Mouse (Mus musculus): Measurements from ENCODE around the gene Cd93. TPM values are rescaled to one million over a fixed set of nuclear protein-coding genes. Genes with fewer than 3 reads are reported as not detected.

The Cd93 gene
- polyA plus RNA-seq, 1 experiment from 2014 or later: 7.4 TPM

DNA sequence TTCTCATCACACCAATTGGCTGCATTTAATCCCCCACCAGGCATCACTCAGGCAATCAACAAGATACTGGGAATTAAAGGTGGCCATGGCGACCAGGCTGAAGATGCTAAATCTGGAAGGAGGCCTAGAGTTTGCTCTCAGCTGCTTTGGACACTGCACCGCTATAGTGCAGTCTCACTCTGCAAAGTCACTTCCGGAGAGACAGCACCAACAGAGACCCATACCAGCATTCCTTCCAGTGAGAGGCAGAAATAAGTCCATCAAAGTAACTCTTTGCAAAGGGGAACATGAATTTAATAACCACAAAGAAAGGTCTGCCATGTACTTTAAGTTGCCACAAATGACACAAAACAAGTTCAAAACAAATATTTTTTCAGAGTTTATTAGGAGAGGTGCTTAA, 7.1 kb downstream of the Cd93 start:
- Histone ChIP-seq H3K36me3 (no peaks in the 10 kb centered on the region), H3K4me1 (no peaks in the 10 kb centered on the region), H3K4me2 (replicated peaks) (no peak overlapping the region), H3K9ac (no peak overlapping the region), H3K9me3 (replicated peaks) (no peaks in the 10 kb centered on the region), H3K4me3 (no peak overlapping the region), H3K27ac (no peak overlapping the region), H3K27me3 (no peaks in the 10 kb centered on the region)
- ATAC-seq (ENCODE audit: low FRiP score): no peak
- 64% methylated on average over 3 of the region's 3 CpGs for WGBS

DNA sequence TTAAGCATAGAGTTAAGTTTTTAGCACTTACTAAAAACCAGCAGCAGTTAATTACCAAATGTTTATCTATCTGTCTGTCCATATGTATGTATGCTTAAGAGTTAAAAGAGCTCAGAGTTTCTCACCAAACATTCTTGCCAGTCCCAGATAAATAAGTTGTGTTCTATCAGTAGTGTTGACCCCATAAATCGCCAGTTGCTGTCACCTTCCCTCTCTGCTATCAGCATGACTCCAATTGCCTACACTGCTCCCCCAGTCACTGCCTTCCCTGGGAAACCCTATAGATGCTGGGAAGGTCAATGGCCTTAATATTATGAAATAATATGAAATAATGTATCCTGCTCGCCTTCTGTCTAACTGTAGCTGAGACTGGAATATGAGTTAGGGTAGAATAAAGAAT, 11.0 kb downstream of the Cd93 start:
- no peaks in the 10 kb centered on the region for H3K27me3 ChIP-seq
- H3K4me3 ChIP-seq: no peak overlapping the region
- ATAC-seq (ENCODE audit: low FRiP score): no peak
- no peak overlapping the region for H3K4me2 ChIP-seq (replicated peaks)
- H3K27ac ChIP-seq: no peak overlapping the region
- H3K9ac ChIP-seq: no peak overlapping the region
- no peaks in the 10 kb centered on the region for H3K36me3 ChIP-seq
- H3K9me3 ChIP-seq (replicated peaks): no peaks in the 10 kb centered on the region
- H3K4me1 ChIP-seq: no peaks in the 10 kb centered on the region
- WGBS: 78% methylated on average over 2 of the region's 2 CpGs

DNA sequence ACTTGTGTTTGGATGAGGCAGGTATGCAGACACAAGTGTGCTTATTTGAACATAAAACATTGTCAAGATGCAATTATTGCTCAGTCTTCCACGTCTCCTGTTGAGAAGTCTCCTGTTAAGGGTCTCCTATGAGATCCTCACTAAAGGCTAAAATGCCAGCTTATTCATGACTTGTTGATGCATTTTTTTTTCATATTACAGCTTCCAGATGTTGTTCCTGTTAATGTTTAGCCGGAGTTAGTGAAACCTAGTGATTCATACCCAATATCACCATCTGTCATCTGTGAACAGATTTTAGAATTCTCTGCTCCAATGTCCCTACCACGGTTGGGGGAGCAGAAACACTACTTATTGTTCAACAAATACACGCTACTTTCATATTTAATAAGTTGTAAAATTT, 12.4 kb downstream of the Cd93 start:
- Histone ChIP-seq H3K27ac (no peak overlapping the region), H3K4me3 (no peak overlapping the region), H3K4me1 (no peaks in the 10 kb centered on the region), H3K9ac (no peak overlapping the region), H3K27me3 (no peaks in the 10 kb centered on the region), H3K4me2 (replicated peaks) (no peak overlapping the region), H3K9me3 (replicated peaks) (no peaks in the 10 kb centered on the region), H3K36me3 (no peaks in the 10 kb centered on the region)
- 80% methylated on average over 4 of the region's 4 CpGs for WGBS
- ATAC-seq (ENCODE audit: low FRiP score): no peak

DNA sequence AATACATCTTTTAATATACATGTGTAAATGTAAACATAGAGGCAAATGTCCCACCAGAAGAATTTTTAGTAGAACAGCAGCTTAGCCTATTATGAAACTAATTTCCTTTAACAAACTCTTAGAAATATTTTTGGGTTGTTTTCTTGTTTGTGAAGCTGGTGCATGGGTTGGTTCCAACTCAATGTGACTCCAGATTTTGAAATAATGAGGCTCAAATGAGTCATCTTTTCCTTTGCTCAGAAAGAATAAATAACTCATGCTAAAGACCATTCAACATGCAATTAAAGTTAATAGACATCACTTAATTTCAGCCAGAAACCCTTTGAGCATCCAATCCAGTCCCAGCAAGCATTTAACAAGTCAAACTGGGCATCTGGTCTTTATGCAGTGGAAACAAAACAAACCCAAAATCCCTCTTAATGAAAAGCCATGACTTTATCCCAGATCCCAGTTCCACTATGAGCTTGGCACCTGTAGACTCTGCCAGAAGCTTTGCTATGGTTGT, 14.3 kb downstream of the Cd93 start:
- no peaks in the 10 kb centered on the region for H3K9me3 ChIP-seq (replicated peaks)
- no peaks in the 10 kb centered on the region for H3K36me3 ChIP-seq
- H3K27me3 ChIP-seq: no peaks in the 10 kb centered on the region
- H3K4me3 ChIP-seq: no peak overlapping the region
- no peak overlapping the region for H3K4me2 ChIP-seq (replicated peaks)
- no peak for ATAC-seq (ENCODE audit: low FRiP score)
- H3K27ac ChIP-seq: no peak overlapping the region
- H3K9ac ChIP-seq: no peak overlapping the region
- no peaks in the 10 kb centered on the region for H3K4me1 ChIP-seq

DNA sequence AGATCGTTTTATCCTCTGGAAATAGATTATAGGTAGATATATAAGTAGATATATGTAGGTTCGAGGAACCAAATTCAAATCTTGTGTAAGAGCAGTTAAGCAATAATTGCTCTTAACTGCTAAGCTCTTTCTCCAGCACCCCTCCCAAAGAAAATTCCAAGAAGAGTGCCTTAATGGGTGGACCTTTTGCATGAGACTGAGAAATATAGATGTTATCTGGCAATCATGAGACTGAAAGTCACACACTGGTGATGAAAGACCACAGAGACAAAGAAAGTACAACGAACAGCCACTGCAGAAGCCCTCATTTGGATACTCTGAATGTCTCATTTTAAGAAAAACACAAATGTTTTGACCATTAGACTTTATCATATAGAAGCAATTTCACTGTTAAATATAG, 14.8 kb downstream of the Cd93 start:
- Histone ChIP-seq H3K9ac (no peak overlapping the region), H3K4me2 (replicated peaks) (no peak overlapping the region), H3K27ac (no peak overlapping the region), H3K36me3 (no peaks in the 10 kb centered on the region), H3K27me3 (no peaks in the 10 kb centered on the region), H3K4me3 (no peak overlapping the region), H3K9me3 (replicated peaks) (no peaks in the 10 kb centered on the region), H3K4me1 (no peaks in the 10 kb centered on the region)
- ATAC-seq (ENCODE audit: low FRiP score): no peak
- 87% methylated on average over 3 of the region's 3 CpGs for WGBS

DNA sequence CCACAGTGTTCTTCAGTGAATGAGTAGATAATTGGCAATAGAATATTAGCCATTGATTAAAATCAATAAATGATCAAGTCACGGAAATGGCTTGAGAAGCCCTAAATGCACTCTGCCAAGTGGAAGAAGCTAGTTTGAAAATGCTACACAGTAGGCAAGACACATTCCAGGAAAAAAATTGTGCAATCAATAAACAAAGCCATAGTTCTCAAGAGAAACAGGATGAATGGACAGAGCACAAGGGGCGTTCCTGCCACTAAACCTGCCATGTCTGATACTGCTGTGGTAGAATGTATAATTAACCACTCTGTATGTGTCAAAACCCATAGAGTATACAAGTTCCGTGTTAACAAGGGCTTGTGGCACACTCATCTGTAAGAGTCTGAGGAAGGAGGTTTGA, 15.8 kb downstream of the Cd93 start:
- H3K27me3 ChIP-seq: no peaks in the 10 kb centered on the region
- no peak overlapping the region for H3K4me3 ChIP-seq
- no peaks in the 10 kb centered on the region for H3K36me3 ChIP-seq
- WGBS: 83% methylated on average over 3 of the region's 3 CpGs
- ATAC-seq (ENCODE audit: low FRiP score): no peak
- no peak overlapping the region for H3K9ac ChIP-seq
- no peaks in the 10 kb centered on the region for H3K4me1 ChIP-seq
- H3K9me3 ChIP-seq (replicated peaks): no peaks in the 10 kb centered on the region
- H3K4me2 ChIP-seq (replicated peaks): no peak overlapping the region
- no peak overlapping the region for H3K27ac ChIP-seq

DNA sequence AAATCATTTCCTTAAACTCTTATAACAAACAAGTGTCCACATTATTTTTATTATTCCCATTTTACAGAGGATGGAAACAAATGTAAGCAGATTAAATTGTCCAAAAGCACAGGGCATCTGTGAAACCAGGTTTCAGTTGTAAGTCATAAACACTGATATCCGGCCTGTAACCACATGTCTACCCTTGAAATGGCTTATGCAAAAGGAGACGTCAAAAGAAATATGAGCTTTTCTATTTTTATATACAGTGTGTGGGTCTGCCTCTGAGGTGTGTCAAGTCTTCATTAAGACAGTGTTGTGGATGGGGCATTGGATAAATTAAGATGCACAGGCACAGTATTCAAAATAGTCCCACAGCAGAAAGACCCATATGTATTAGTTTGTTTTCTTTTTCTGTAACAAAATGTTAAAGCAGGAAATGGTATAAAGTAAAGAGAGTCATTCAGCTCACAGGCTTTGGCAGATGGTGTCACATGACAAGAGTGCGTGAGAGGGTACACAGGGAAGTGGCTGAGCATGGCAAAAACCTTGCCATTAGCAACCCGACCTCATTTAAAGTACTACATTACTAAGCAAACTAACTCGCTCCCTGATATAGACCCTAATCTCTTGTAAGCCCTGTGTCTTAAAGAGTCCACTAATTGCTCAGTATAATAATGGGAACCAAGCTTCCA, 17.5 kb downstream of the Cd93 start:
- Histone ChIP-seq H3K9me3 (replicated peaks) (no peaks in the 10 kb centered on the region), H3K4me3 (no peak overlapping the region), H3K4me1 (no peaks in the 10 kb centered on the region), H3K36me3 (no peaks in the 10 kb centered on the region), H3K9ac (no peak overlapping the region), H3K27me3 (no peaks in the 10 kb centered on the region), H3K4me2 (replicated peaks) (no peak overlapping the region), H3K27ac (no peak overlapping the region)
- 82% methylated on average over 5 of the region's 5 CpGs for WGBS
- no peak for ATAC-seq (ENCODE audit: low FRiP score)

DNA sequence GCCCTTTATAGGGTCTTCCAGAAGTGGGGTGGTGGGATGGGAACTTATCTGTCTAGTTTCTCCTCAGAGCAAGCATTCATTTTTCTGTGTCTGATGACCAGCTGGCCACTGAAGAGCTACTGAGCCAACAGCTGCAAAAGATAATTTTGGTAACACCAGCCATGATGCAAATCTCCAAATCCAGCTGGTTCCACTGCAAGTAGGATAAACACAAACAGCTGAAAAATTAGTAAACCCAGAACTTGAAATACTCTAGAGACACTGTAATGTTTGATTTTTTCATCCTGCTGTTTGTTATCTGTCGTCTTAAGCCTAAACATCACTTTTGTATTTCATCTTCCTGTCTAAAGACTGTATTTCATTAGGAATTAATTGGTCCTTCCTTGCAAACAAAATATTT, 21.7 kb downstream of the Cd93 start:
- no peak for ATAC-seq (ENCODE audit: low FRiP score)
- Histone ChIP-seq H3K4me1 (no peaks in the 10 kb centered on the region), H3K27me3 (no peaks in the 10 kb centered on the region), H3K9me3 (replicated peaks) (no peaks in the 10 kb centered on the region), H3K9ac (no peak overlapping the region), H3K4me3 (no peak overlapping the region), H3K36me3 (no peaks in the 10 kb centered on the region), H3K27ac (no peak overlapping the region), H3K4me2 (replicated peaks) (no peak overlapping the region)
- 87% methylated on average over 1 of the region's 1 CpGs for WGBS

DNA sequence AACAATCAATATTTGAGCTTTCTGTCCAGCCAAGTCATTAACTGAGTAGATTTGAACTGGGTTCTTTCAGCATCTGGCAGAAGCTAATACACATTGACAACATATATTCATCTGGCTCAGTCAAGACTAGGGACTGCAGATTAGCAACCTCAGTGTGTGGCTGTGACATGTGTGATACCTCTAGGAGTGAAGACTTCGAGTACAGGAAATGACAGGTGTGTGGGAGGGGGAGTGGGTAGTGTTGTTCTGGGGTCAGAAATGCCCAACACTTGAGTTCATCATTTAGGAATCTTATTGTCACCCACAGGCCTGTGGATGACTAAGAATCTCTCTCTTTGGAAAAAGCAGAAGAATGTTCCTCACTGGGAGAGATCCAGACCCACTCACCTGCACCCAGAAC, 22.3 kb downstream of the Cd93 start:
- H3K36me3 ChIP-seq: no peaks in the 10 kb centered on the region
- H3K4me1 ChIP-seq: no peaks in the 10 kb centered on the region
- no peaks in the 10 kb centered on the region for H3K27me3 ChIP-seq
- H3K4me2 ChIP-seq (replicated peaks): no peak overlapping the region
- 62% methylated on average over 1 of the region's 1 CpGs for WGBS
- no peak overlapping the region for H3K4me3 ChIP-seq
- ATAC-seq (ENCODE audit: low FRiP score): no peak
- no peak overlapping the region for H3K9ac ChIP-seq
- H3K27ac ChIP-seq: no peak overlapping the region
- no peaks in the 10 kb centered on the region for H3K9me3 ChIP-seq (replicated peaks)

DNA sequence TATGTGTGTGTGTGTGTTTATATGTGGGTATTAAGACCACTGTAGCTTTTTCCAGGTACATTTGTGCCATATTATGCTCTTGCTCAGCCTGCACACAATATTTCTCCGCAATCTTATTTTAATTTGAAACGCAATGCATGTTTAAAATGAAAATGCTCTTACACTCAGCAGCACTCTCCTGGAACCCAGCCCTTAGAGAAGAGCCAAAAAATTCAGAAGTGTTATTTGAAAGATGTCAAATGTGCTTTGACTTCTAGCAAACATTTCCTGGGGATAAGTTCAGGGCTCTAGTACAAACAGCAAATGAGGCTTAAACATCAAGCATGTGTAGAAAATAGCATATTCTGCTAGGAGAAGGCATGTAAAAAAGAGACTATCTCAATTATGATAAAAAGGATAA, 23.6 kb downstream of the Cd93 start:
- WGBS: 92% methylated on average over 2 of the region's 2 CpGs
- no peaks in the 10 kb centered on the region for H3K27me3 ChIP-seq
- H3K4me2 ChIP-seq (replicated peaks): no peak overlapping the region
- H3K9me3 ChIP-seq (replicated peaks): no peaks in the 10 kb centered on the region
- H3K4me1 ChIP-seq: no peaks in the 10 kb centered on the region
- H3K9ac ChIP-seq: no peak overlapping the region
- H3K4me3 ChIP-seq: no peak overlapping the region
- H3K36me3 ChIP-seq: no peaks in the 10 kb centered on the region
- ATAC-seq (ENCODE audit: low FRiP score): no peak
- no peak overlapping the region for H3K27ac ChIP-seq

DNA sequence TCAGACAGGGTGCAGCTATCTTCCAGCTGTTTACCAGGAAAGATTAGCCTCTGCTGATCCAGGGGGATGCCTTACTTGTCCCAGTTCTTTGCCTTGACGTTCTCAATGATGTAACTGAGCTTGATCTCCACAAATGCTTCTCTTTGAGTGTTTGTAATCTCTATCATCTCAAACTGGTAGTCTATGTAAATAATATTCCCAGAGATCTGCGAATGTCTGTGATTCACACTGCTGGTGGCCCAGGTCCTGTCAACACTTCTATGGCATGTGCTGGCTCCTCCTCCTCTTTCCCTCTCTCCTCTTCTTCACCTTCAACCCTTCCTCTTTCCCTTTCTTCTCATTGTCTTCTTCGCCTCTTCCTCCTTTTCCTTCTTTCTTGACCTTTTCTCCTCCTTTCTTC, 24.2 kb downstream of the Cd93 start:
- Histone ChIP-seq H3K9ac (no peak overlapping the region), H3K36me3 (no peaks in the 10 kb centered on the region), H3K4me3 (no peak overlapping the region), H3K4me1 (no peaks in the 10 kb centered on the region), H3K27me3 (no peaks in the 10 kb centered on the region), H3K9me3 (replicated peaks) (no peaks in the 10 kb centered on the region), H3K27ac (no peak overlapping the region), H3K4me2 (replicated peaks) (no peak overlapping the region)
- ATAC-seq (ENCODE audit: low FRiP score): no peak
- WGBS: 86% methylated on average over 3 of the region's 3 CpGs

DNA sequence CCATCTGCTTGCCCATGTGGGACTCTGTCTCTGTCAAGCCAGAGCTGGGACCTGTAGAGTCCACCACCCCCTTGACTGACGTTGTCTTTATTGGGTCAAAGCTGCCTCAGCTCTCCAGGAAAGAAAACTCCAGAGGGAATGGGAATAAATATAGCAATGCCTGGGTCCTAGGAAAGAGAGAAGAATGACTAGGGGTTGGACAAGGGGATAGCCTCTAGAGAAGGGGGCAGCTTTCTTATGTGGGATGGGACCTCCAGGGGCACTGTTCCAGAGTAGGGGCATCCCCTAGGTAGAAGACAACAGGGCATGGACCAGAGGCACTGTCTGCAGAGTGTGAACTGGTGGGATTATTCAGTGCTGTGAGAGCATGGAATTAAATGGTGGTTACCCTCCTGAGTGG, 33.5 kb downstream of the Cd93 start:
- no peak for ATAC-seq (ENCODE audit: low FRiP score)

DNA sequence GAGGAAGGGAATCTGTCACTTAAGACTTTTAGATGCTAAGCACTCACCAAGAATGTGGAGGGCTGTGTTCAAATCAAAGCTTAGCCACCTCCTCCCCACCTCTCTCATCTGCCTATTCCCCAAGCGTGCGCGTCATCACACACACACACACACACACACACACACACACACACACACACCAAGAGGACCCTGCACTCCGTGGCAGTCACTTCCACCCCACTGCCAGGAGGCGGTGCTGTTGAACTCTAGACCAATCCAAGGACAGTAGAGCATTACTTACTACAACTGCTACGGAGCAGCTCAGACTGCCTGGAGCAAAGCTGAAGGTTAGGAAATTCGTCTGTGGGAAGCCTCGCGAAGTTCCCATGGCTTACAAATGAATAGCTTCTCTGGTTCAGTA, 34.2 kb downstream of the Cd93 start:
- H3K9ac ChIP-seq: no peak overlapping the region
- H3K9me3 ChIP-seq (replicated peaks): no peaks in the 10 kb centered on the region
- peaks cover 46% of the 10 kb centered on the region for H3K27me3 ChIP-seq
- H3K4me2 ChIP-seq (replicated peaks): no peak overlapping the region
- no peak overlapping the region for H3K4me3 ChIP-seq
- ATAC-seq (ENCODE audit: low FRiP score): peak; percentile 77
- 19% methylated on average over 9 of the region's 9 CpGs for WGBS
- H3K36me3 ChIP-seq: no peaks in the 10 kb centered on the region
- peaks cover 29% of the 10 kb centered on the region for H3K4me1 ChIP-seq
- no peak overlapping the region for H3K27ac ChIP-seq

More for the DNA sequence above, 33.5 kb downstream of the Cd93 start:
- Histone ChIP-seq H3K4me3 (no peak overlapping the region), H3K27ac (no peak overlapping the region), H3K9me3 (replicated peaks) (no peaks in the 10 kb centered on the region), H3K9ac (no peak overlapping the region), H3K4me1 (peaks cover 29% of the 10 kb centered on the region), H3K27me3 (peaks cover 42% of the 10 kb centered on the region), H3K4me2 (replicated peaks) (no peak overlapping the region), H3K36me3 (no peaks in the 10 kb centered on the region)
- 85% methylated on average over 1 of the region's 1 CpGs for WGBS

Measured in hindbrain, embryonic 12.5 days (tissue).